ENCODE assay signal across 8 mouse cellular contexts in the genomic region with DNA sequence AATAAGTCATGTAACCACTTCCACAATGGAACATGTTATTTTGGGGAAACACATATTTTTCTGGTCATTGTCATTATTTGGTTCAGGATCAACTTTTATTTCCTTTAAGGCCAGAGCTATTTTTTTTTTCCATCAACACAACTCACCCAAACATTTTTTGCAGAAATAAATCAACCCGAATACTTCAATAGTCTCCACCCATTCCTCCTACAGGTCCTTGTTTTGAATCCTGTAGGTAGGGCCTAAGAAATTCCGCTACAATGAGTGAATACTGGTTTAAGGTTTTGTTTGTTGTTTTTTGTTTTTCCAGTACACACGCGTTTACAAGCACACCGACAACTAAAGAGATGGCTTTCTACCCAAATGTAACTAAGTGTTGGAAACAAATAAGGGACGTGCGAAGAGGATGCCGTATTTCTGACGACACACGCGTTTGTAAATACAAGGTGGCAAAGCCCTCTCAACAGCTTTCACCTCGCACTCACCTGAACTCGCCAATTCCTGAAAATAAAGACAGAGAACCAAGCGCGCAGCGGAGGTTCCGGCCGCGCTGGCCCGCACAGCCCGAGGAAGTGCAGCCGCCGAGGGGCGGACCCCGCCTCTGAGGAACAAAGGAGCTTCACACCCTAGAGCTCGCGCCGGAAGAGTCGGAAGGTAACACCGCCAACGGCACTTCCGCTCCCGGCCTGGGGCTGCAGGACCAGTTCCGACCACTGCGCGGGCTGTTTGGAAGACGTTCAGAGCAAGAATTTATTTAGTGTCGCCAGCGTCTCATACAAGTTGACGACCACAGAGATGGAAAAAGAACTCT. TPM values are rescaled to one million over a fixed set of nuclear protein-coding genes. Genes with fewer than 3 reads are reported as not detected.
DNase-seq lines count a peak whose midpoint lies in the region; ATAC-seq lines count a peak whose summit lies in the region.

Zfp560 (minus strand) TSS at position 646 of the 811 bp plus-strand sequence.

- H3K27me3 ChIP-seq in hindbrain, embryonic 16.5 days (replicated peaks; ENCODE audit: control insufficient read depth, insufficient read depth, low read length): no peaks in the 10 kb centered on the region

- no peaks in the 10 kb centered on the region for H3K36me3 ChIP-seq in hindbrain, embryonic 16.5 days (ENCODE audit: control insufficient read depth, insufficient read depth, low read length)
- H3K36me3 ChIP-seq in macrophage (ENCODE audit: inconsistent target): no peaks in the 10 kb centered on the region

- H3K9ac ChIP-seq in hindbrain, embryonic 16.5 days (ENCODE audit: low read depth, low read length): peak within 1 kb of the TSS; percentile 82

- peak within 1 kb of the TSS; percentile 81 for H3K27ac ChIP-seq in hindbrain, embryonic 16.5 days (ENCODE audit: low read depth, low read length)
- peak within 1 kb of the TSS; percentile 25; the same call in 1 of the 2 replicates for H3K27ac ChIP-seq in macrophage

- no peaks in the 10 kb centered on the region for H3K9me3 ChIP-seq in hindbrain, embryonic 16.5 days (ENCODE audit: control insufficient read depth, low read length)

- H3K4me3 ChIP-seq in hindbrain, embryonic 16.5 days (ENCODE audit: low read length): peak within 1 kb of the TSS; percentile 68
- H3K4me3 ChIP-seq in macrophage (ENCODE audit: inconsistent target): peak within 1 kb of the TSS; percentile 69

- ATAC-seq in hindbrain, embryonic 16.5 days: peak; percentile 100

- peak; percentile 55 for DNase-seq in WW6 (ENCODE audit: low read depth, low spot score)
- peak; percentile 89 to 93 for DNase-seq in cerebellum, postnatal 4 days (ENCODE audit: low spot score in 2 of 2)
- DNase-seq in gastrocnemius, adult 18-20 months (ENCODE audit: low spot score): peak; percentile 86
- DNase-seq in left cerebral cortex, adult 18-20 months (ENCODE audit: low spot score in 2 of 2): peak; percentile 88 to 90
- peak; percentile 88 for DNase-seq in right cerebral cortex, adult 18-20 months
- DNase-seq in urinary bladder, postnatal 10 days (ENCODE audit: low spot score): peak; percentile 64

- WGBS in hindbrain, embryonic 16.5 days: 2% methylated on average over 40 of the region's 40 CpGs
- 13% methylated on average over 40 of the region's 40 CpGs for WGBS in macrophage (ENCODE audit: missing documents)

- peaks cover 48% of the 10 kb centered on the region for H3K79me2 ChIP-seq in macrophage (ENCODE audit: inconsistent target)

- H3K4me2 ChIP-seq in hindbrain, embryonic 16.5 days (ENCODE audit: low read length): peak within 1 kb of the TSS; percentile 86

- peaks cover 8% of the 10 kb centered on the region for H3K4me1 ChIP-seq in hindbrain, embryonic 16.5 days (ENCODE audit: control insufficient read depth, insufficient read depth, low read depth, low read length)

RNA-seq across cellular contexts. Expression of gene Zfp560, which starts in this region (rescaled TPM):
- 10 to 100 TPM; 12.7 to 13.5 TPM for total RNA-seq in gastrocnemius, adult 18-20 months (2021)
- 34.5 and 37.4 TPM in 2 replicates for polyA plus RNA-seq in hindbrain, embryonic 16.5 days (2015; fragmentation: Nextera tagmentation; extraction: Ambion mirVana)
- total RNA-seq in left cerebral cortex, adult 18-20 months (2021): 1 to 10 TPM; 8.8 to 9.9 TPM
- 10 to 100 TPM in 3 of 26 experiments, 1 to 10 TPM in 22, under 1 TPM in 1; 0.71 to 12.5 (median 6.9) TPM for total RNA-seq in macrophage (2018; cell fraction: chromatin; rRNA removed)
- 10 to 100 TPM in 2 of 26 experiments, 1 to 10 TPM in 24; 4.3 to 11.7 (median 7.2) TPM for total RNA-seq in macrophage (2018; cell fraction: cytosol; rRNA removed)
- 10 to 100 TPM in 6 of 26 experiments, 1 to 10 TPM in 19, under 1 TPM in 1; 0.66 to 13.8 (median 6.7) TPM for total RNA-seq in macrophage (2018; cell fraction: nucleus; rRNA removed)
- polyA plus RNA-seq in macrophage (2018): 3.2 to 8.7 TPM (median 8.1 TPM) in 3 replicates

Comparison
In these comparisons a context has a peak if more than half of its experiments do, and no peak if none do; other contexts are left out.
1. Peak in every context shown above with its lines: DNase-seq, ATAC-seq, H3K4me3 ChIP-seq and H3K27ac ChIP-seq.